Mouse (Mus musculus) kidney, adult 2 months (tissue): ENCODE measurements at regions not wholly inside any gene's neighbourhood (a gene's known extent, or its start where the extent isn't known, plus 50 kb on each side); places are given as distances from the start of the nearest gene placed in this dataset.

Source experiments
- CTCF ChIP-seq: fragments of 200-500 bp; conservative IDR thresholded peaks from 2 replicates; pipeline ENCODE4 v1.5.1; 2011; ENCODE audit warnings: low read depth, mild to moderate bottlenecking, control low read depth, low read length, moderate library complexity, mixed read lengths; ENCODE audit not compliant: insufficient read depth, insufficient read length
- POLR2A ChIP-seq: fragments of 200-500 bp; IDR thresholded peaks from one replicate; pipeline ENCODE4 v1.6.1; 2011; ENCODE audit warnings: low read depth, low read length, control low read depth

DNA sequence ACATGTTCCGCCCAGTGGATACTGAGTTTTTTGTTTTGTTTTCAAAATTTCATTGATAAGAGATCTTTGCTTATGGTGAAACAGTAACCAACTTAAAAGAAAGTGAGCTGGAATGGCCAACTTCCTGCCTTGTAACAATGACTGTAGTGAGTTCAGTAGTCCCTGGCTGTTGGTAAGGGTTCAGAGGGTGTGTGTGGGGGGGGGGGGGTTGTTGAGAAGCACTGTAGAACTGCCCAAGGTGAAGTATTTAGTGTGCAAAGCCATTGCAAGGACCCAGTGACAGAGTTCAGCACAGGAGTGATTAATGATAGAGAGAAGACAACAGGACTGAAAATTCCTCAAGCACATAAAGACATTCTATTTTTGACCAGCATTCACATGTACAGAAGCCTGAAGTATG is 477.7 kb upstream of the Zic4 start:
- TF ChIP-seq CTCF: no peak
- no peak for TF ChIP-seq POLR2A
